Mouse (Mus musculus) liver, postnatal 0 days (tissue): ENCODE data around the gene Timmdc1.
A peak's percentile ranks its signal among the peaks of the same experiment; 100 is the strongest.

Source experiments
- CTCF ChIP-seq: sonication (generic); IDR thresholded peaks from 2 replicates; pipeline ENCODE4 v1.5.1; 2016; ENCODE audit warnings: antibody characterized with exemption, low read depth
- EP300 ChIP-seq: IDR thresholded peaks from 2 replicates; pipeline ENCODE4 v1.6.1; 2016; ENCODE audit warnings: antibody characterized with exemption, low read depth, mild to moderate bottlenecking

DNA sequence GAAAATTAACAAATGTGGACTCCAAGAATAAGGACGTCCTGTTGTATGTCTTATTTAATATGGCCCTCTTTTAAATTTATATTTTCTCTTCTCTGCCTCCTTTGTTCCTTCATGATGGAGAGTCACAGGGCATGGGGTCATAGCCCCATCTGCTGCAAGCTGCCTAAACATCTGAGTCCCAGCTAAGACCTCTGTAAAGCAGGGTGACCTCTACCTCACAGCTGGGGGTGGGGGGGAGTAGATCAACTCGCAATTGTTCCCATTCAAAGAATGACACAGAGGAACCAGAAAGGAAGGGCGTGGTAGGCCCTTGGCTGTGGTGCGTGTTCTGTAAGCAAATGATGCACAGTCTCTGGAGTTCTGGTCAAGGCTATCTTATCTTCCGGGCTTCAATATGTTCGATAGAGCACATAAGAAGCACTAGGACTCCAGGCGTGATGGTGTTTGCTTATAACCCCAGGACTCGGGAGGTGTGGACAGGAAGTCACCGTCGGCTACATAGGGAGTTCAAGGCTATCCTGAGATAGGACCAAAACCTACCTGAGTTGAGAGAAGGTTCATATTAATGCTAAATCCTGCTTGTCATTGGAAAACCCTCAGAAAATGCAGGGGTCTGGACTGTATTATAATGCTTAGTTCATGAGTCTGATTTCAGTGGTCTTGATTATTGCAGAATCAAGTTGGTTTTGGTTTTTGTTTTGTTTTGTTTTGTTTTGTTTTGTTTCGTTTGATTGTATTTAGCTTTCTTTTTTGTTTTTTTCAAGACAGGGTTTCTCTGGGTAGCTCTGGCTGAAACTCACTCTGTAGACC lies 50.6 kb downstream of the Timmdc1 start:
- TF ChIP-seq CTCF (0 out of 2 replicates have a peak, but pooled peaks have one; percentile 10), EP300 (no peak)
